Mouse (Mus musculus): ENCODE results near the gene Mpp5. TPM values are rescaled to one million over a fixed set of nuclear protein-coding genes. Genes with fewer than 3 reads are reported as not detected.

The Mpp5 gene
- polyA plus RNA-seq, 1 experiment, result 25.3 TPM

DNA sequence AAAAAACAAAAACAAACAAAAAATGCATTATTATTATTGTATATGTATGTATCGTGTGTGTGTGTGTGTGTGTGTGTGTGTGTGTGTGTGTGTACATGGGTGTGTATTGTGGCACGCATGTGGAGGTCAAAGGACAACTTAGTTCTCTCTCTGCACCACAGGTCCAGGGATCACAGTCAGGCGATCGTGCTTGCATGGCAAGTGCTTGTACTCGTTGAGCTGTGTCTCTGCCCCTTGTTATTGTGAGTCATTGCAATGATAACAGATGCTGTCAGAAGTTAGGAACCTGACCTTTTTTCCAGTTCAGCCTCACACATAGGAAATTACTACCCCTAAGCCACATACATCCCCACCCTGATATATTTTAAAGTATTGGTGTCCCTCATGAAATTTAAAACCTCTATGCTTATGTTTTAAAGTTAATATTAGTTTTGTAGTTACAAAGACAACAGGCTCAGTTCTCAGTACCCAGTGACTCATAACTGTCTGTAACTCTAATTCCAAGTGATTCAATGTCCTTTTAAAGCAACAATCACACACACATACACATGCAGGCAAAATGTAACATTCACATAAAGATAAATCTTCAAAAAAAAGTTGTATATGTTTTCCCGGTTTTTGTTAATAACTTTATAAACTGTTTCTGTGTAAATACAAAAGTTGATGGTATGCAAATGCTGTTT, 20.5 kb downstream of the Mpp5 start:
- TF ChIP-seq POLR2A (IDR thresholded peaks at IDR 0.05; ENCODE audit: low read depth, low read length) (no peak), CTCF (IDR thresholded peaks at IDR 0.05; ENCODE audit: borderline replicate concordance, insufficient read depth, low read length) (no peak)
- Histone ChIP-seq H3K4me3 (ENCODE audit: insufficient read depth, low read length) (no peak overlapping the region), H3K27ac (ENCODE audit: insufficient read depth, low read length) (no peak overlapping the region), H3K4me1 (ENCODE audit: control insufficient read depth, insufficient read depth, low read length) (no peaks in the 10 kb centered on the region; the same call in 1 of the 2 replicates)

DNA sequence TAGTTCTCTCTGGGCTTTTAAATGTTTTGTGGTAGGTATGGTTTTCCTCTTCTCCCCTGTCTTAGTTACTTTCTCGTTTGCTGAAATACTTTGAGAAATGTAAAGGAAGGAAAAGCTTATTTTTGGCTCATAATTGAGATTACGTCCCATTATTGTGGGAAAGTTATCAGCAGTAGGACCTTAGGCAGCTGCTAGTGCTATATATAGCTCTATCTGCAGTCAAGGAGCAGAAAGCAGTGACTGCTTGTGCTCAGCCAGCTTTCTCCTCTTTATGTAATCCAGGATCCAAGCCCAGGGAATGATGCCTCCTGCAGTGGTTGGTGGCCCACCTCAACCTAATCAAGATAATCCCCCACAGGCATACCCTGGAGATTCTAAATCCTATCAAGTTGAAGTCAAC, 24.5 kb downstream of the Mpp5 start:
- H3K27ac ChIP-seq (ENCODE audit: insufficient read depth, low read length), result no peak overlapping the region
- H3K4me3 ChIP-seq (ENCODE audit: insufficient read depth, low read length), result no peak overlapping the region
- H3K4me1 ChIP-seq (ENCODE audit: control insufficient read depth, insufficient read depth, low read length), result peaks cover 2% of the 10 kb centered on the region; the same call in 1 of the 2 replicates
- no peak for TF ChIP-seq CTCF (IDR thresholded peaks at IDR 0.05; ENCODE audit: borderline replicate concordance, insufficient read depth, low read length)

DNA sequence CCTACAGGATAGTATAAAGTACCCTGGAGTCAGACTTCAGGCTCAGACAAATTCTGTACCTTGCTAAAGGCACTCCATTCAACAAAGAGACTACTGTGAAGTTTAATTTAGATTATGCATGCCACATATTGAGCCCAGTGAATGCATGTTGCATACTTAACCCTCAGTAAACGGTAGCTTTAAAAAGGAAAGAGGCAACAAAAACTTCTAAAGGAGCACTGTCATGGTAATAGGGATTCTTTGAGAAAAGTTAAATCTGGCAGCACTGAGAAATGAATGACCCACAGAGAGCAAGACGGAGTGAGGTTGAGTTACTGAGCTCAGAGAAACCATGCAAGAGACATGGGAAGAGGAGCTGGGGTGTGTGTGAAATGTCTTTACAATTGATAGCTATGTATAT, 29.2 kb downstream of the Mpp5 start:
- Histone ChIP-seq H3K4me1 (ENCODE audit: control insufficient read depth, insufficient read depth, low read length) (peaks cover 2% of the 10 kb centered on the region), H3K4me3 (ENCODE audit: insufficient read depth, low read length) (no peak overlapping the region), H3K27ac (ENCODE audit: insufficient read depth, low read length) (no peak overlapping the region)
- TF ChIP-seq CTCF (IDR thresholded peaks at IDR 0.05; ENCODE audit: borderline replicate concordance, insufficient read depth, low read length) (no peak), POLR2A (IDR thresholded peaks at IDR 0.05; ENCODE audit: low read depth, low read length) (no peak)

DNA sequence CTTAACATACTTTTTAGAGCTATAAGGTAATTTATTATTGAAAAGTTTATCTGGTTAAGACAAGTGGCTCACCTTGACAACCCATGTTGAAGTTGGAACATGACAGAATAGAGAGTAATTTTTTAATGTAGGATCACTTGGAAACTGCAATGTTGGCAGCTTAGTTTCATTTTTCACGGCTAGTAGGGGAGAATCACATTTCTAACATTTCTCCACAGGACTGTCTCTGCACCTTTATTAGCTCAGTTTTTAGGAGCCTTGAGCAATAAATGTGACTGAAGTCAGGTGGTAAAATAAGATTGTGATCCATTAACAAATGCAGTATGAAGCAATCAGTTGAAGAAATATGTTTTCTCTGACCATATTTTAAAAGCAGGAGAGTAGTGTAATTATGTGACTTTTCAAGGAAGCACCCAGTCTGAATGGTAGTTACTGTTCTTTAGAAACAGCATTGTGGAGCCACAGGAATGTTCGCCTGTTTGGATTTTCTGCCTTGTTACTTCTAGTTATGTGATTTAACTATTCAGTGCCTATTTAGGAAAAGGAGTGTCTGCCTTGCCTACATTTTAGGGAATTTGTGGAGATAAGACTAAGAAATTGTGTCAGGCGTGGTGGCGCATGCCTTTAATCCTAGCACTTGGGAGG, 29.8 kb downstream of the Mpp5 start:
- TF ChIP-seq POLR2A (IDR thresholded peaks at IDR 0.05; ENCODE audit: low read depth, low read length), result no peak
- TF ChIP-seq CTCF (IDR thresholded peaks at IDR 0.05; ENCODE audit: borderline replicate concordance, insufficient read depth, low read length), result no peak
- Histone ChIP-seq H3K4me1 (ENCODE audit: control insufficient read depth, insufficient read depth, low read length) (peaks cover 2% of the 10 kb centered on the region), H3K27ac (ENCODE audit: insufficient read depth, low read length) (no peak overlapping the region), H3K4me3 (ENCODE audit: insufficient read depth, low read length) (no peak overlapping the region)

DNA sequence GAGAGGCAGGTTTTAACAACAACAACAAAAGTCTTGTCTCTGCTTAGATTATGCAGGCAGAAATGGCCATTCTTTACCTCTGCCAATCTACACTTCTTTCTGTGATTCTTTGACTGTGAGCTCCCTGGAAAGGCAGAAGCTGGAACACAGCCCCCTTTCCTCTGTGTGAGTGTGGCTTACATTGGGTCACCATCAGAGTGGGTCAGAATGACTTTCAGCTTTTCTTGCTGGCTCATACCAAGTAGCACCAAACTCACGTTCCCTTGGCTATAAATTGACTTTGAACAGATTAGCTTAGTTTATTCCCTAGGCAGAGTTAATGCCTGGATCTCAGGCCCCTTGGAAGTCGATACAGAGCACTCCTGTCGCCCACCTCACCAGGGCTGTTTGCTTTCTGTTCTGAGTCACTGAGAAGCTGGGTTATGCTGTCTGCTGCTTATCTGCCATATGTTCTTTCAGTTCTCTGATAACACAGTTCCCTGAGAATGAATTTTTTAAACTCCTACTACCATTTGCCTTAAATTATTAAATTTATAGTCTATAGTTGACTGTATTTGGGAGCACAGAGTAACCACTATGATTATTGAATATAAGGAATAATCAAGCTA, 39.7 kb downstream of the Mpp5 start:
- H3K27ac ChIP-seq (ENCODE audit: insufficient read depth, low read length), result no peak overlapping the region
- 0 out of 2 replicates have a peak, but pooled peaks cover 4% of the 10 kb centered on the region for H3K4me1 ChIP-seq (ENCODE audit: control insufficient read depth, insufficient read depth, low read length)
- TF ChIP-seq CTCF (IDR thresholded peaks at IDR 0.05; ENCODE audit: borderline replicate concordance, insufficient read depth, low read length), result no peak
- TF ChIP-seq POLR2A (IDR thresholded peaks at IDR 0.05; ENCODE audit: low read depth, low read length), result no peak
- H3K4me3 ChIP-seq (ENCODE audit: insufficient read depth, low read length), result no peak overlapping the region

DNA sequence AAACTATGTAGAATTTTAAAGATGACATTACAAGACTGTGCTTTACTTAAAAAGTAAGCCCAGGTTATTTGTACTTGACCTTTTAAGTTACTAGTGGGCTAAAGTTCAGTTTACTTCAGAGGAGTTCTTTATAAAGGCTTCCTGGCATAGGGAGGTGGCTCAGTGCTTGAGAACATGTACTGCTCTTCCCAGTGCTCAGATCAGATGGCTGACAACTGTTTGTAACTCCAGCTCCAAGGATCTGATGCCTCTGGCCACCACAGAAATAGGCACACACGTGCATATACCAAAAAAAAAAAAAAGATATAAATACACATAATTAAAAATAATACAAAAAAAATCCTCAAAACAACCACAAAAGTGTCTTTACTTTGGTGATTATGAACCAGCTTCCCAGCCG, 42.1 kb downstream of the Mpp5 start:
- H3K27ac ChIP-seq (ENCODE audit: insufficient read depth, low read length), result no peak overlapping the region
- H3K4me3 ChIP-seq (ENCODE audit: insufficient read depth, low read length), result no peak overlapping the region
- no peak for TF ChIP-seq CTCF (IDR thresholded peaks at IDR 0.05; ENCODE audit: borderline replicate concordance, insufficient read depth, low read length)
- TF ChIP-seq POLR2A (IDR thresholded peaks at IDR 0.05; ENCODE audit: low read depth, low read length), result no peak
- H3K4me1 ChIP-seq (ENCODE audit: control insufficient read depth, insufficient read depth, low read length), result 0 out of 2 replicates have a peak, but pooled peaks cover 4% of the 10 kb centered on the region

DNA sequence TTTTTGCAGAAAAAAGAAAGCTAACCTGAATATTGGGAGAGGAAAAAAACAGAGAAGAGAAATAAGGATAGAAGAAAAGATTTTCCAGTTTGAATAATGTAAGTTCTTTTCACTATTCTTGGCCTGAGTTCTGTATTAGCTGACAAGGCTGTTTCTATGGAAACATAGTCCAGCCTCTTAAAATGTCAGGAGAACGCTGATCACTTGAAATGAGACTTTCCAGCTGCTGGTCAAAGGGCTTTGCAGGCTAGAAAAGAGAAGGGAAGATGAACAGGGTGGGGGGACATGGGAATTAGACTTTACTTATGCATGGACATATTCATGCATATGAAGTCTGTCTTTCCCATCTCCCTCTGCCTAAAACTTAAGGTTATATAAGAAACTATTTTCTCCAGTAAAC, 45.5 kb downstream of the Mpp5 start:
- H3K27ac ChIP-seq (ENCODE audit: insufficient read depth, low read length), result no peak overlapping the region
- TF ChIP-seq POLR2A (IDR thresholded peaks at IDR 0.05; ENCODE audit: low read depth, low read length) (no peak), CTCF (IDR thresholded peaks at IDR 0.05; ENCODE audit: borderline replicate concordance, insufficient read depth, low read length) (no peak)
- no peak overlapping the region for H3K4me3 ChIP-seq (ENCODE audit: insufficient read depth, low read length)
- H3K4me1 ChIP-seq (ENCODE audit: control insufficient read depth, insufficient read depth, low read length), result no peaks in the 10 kb centered on the region

DNA sequence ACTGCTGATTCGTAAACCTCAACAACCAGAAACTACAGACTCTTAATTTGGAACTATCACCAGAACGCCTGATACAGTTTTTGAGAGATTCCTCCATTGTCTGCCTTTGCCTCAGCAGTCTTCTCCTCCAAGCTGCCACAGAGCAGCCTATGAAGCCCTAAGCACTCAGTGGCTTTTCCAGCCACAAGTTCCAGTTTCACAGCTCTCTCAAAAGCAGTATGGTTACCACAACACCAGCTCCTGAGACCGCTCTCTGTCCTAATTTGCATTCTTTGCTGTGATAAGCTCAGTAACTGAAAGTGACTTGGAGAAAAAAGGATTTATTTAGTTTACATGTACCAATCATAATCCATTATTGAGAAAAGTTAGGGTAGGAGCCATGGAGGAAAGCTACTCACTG, 51.3 kb downstream of the Mpp5 start:
- H3K27ac ChIP-seq (ENCODE audit: insufficient read depth, low read length), result no peak overlapping the region
- TF ChIP-seq CTCF (IDR thresholded peaks at IDR 0.05; ENCODE audit: borderline replicate concordance, insufficient read depth, low read length) (no peak), POLR2A (IDR thresholded peaks at IDR 0.05; ENCODE audit: low read depth, low read length) (no peak)
- H3K4me1 ChIP-seq (ENCODE audit: control insufficient read depth, insufficient read depth, low read length), result no peaks in the 10 kb centered on the region
- H3K4me3 ChIP-seq (ENCODE audit: insufficient read depth, low read length), result no peak overlapping the region

DNA sequence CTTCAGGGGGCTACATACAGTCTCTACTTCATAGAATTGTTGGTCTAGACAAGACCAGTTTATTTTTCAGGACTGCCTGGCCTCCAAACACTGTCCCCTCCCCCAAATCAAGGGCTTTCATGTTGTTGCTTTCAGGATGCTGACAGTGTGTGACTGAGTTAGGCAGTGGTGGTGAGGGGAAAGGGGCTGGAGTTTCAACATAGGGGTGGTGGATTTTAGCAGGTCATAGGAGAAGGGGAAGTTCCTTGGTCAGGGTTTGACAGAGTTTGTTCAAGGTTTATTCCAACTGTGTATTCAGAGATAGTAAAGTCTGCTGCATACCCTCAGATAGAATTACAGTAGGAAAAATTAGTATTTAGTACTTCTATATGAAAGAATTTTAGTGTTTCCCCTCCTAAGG, 53.1 kb downstream of the Mpp5 start:
- TF ChIP-seq POLR2A (IDR thresholded peaks at IDR 0.05; ENCODE audit: low read depth, low read length) (no peak), CTCF (IDR thresholded peaks at IDR 0.05; ENCODE audit: borderline replicate concordance, insufficient read depth, low read length) (no peak)
- Histone ChIP-seq H3K27ac (ENCODE audit: insufficient read depth, low read length) (no peak overlapping the region), H3K4me3 (ENCODE audit: insufficient read depth, low read length) (no peak overlapping the region), H3K4me1 (ENCODE audit: control insufficient read depth, insufficient read depth, low read length) (no peaks in the 10 kb centered on the region)

DNA sequence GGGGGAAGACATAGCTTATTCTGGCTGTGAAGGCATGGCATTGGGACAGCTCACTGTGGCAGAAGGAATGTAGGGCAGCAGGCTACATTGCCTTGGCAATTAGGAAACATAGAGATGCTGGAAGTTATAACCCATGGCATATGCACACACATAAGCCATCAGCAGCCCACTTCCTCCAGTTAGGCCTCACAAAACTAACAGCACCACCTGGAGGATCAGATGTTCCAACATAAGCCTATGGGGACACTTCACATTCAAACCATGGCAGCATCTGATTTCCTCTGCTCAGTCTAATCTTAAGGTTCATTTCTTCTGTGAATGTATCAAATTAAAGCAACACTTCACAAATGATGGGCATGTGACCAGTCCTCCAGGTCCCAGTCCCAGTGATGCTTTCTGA, 65.7 kb downstream of the Mpp5 start:
- no peak overlapping the region for H3K27ac ChIP-seq (ENCODE audit: insufficient read depth, low read length)

More for the DNA sequence above, 65.7 kb downstream of the Mpp5 start:
- Histone ChIP-seq H3K4me3 (ENCODE audit: insufficient read depth, low read length) (no peak overlapping the region), H3K4me1 (ENCODE audit: control insufficient read depth, insufficient read depth, low read length) (no peaks in the 10 kb centered on the region)
- TF ChIP-seq POLR2A (IDR thresholded peaks at IDR 0.05; ENCODE audit: low read depth, low read length), result no peak
- TF ChIP-seq CTCF (IDR thresholded peaks at IDR 0.05; ENCODE audit: borderline replicate concordance, insufficient read depth, low read length), result no peak
